Mouse (Mus musculus) stomach, embryonic 16.5 days (tissue): Measurements from ENCODE around the gene Hoxb9. TPM values are rescaled to one million over a fixed set of nuclear protein-coding genes. Genes with fewer than 3 reads are reported as not detected.

Experiments used
- ATAC-seq: fragments of 200-750 bp; cut with Nextera tagmentation; 2 replicates; pipeline ENCODE4 v1.8.0; 2017; ENCODE audit warnings: moderate number of reproducible peaks, moderate TSS enrichment; ENCODE audit not compliant: insufficient read depth, low FRiP score
- H3K27ac ChIP-seq: fragments of 300-500 bp; sonication (generic); 2 replicates; pipeline ENCODE4 v1.5.1; 2014; ENCODE audit warnings: low read length
- H3K27me3 ChIP-seq: fragments of 300-500 bp; sonication (generic); 2 replicates; pipeline ENCODE4 v1.6.1; 2014; ENCODE audit warnings: low read length, control low read depth, mixed read lengths; ENCODE audit not compliant: control insufficient read depth, insufficient read depth
- H3K36me3 ChIP-seq: fragments of 300-500 bp; sonication (generic); 2 replicates; pipeline ENCODE4 v1.6.1; 2014; ENCODE audit warnings: low read length; ENCODE audit not compliant: control insufficient read depth, insufficient read depth
- H3K4me1 ChIP-seq: fragments of 300-500 bp; sonication (generic); 2 replicates; pipeline ENCODE4 v1.6.1; 2014; ENCODE audit warnings: low read length, control low read depth, mixed read lengths; ENCODE audit not compliant: control insufficient read depth, insufficient read depth
- H3K4me2 ChIP-seq: fragments of 300-500 bp; sonication (generic); 2 replicates; pipeline ENCODE4 v1.6.1; 2014; ENCODE audit warnings: low read depth, low read length, mixed read lengths
- H3K4me3 ChIP-seq: fragments of 300-500 bp; sonication (generic); replicated peaks from 2 replicates; pipeline ENCODE4 v1.5.1; 2014; ENCODE audit warnings: mild to moderate bottlenecking, low read length
- H3K9ac ChIP-seq: fragments of 300-500 bp; sonication (generic); 2 replicates; pipeline ENCODE4 v1.6.1; 2014; ENCODE audit warnings: low read length
- H3K9me3 ChIP-seq: fragments of 300-500 bp; sonication (generic); replicated peaks from 2 replicates; pipeline ENCODE4 v1.6.1; 2016; ENCODE audit warnings: low read length, control low read depth; ENCODE audit not compliant: control insufficient read depth
- WGBS: fragments of 180-500 bp; shearing (Covaris S2); extraction: QIAGEN DNeasy Blood & Tissue Kit; methylation state at CpG from one replicate; pipeline ENCODE4 v1.1.7; 2014; 5-methylcytosine and 5-hydroxymethylcytosine counted together
- polyA plus RNA-seq: library from polyadenylated mRNA; unstranded; fragments of >200 nt; fragmentation: Nextera tagmentation; extraction: Ambion mirVana; gene quantifications from 2 replicates; pipeline ENCODE4 v1.2.1, GENCODE M21; 2015

The Hoxb9 gene
- polyA plus RNA-seq, 1 experiment from 2014 or later: 0.14 TPM

DNA sequence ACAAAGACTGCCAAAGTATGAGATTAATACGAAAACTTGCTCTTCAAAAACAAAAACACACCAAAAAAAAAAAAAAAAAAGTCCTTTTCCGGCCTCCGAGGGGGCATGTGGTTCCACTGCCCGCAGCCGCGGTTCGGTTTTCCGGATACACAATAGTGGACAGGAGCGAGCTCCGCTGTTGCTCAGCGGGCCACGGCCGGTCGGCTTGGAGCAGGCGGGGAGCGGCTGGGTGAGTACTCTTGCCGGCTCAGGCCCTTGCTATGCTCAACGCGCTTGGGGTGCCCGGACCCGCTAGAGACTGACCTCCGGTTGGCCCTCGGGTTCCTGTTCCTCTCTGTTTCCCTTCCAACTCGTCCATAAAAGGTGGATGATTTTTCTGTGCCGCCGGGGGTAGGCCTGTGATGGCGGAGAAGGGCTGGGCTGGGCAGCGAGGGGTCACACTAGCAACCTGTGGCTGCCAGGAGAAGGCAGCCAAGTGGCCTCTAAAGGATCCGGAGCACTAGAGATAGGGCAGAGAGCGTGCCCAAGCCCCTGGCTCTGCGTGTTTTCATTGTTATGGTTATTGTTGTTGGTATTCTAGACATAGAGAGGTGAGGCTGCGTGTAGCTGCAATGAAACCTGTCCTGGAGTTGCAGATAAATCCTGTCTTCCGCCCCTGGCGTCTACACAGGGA, 43.5 kb downstream of the Hoxb9 start:
- ATAC-seq: no peak
- Histone ChIP-seq H3K9me3 (no peaks in the 10 kb centered on the region), H3K4me1 (peaks cover 9% of the 10 kb centered on the region; the same call in 1 of the 2 replicates), H3K36me3 (no peaks in the 10 kb centered on the region), H3K27me3 (no peaks in the 10 kb centered on the region; the same call in 1 of the 2 replicates), H3K27ac (peak overlapping the region; percentile 88), H3K9ac (peak overlapping the region; percentile 73), H3K4me3 (peak overlapping the region; percentile 42), H3K4me2 (peak overlapping the region; percentile 87)
- WGBS: 6% methylated on average over 34 of the region's 34 CpGs

DNA sequence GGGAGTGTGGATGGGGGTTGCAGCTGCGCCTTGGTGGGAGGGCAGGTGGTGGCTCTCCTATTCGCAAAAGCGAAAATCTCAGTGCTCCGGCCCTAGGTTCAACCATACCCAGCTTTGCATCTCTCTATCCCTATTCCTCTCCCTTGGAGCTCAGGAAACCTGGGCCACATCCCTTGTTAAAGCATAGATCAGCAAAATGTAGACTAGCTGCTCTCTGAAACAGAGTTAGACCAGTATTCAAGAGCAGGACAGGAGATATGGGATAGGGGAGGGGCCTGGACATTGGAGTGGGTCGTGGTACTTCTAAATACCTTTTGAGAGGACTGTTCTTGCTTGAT, 44.1 kb downstream of the Hoxb9 start:
- no peak for ATAC-seq
- H3K27ac ChIP-seq: peak overlapping the region; percentile 88
- H3K4me3 ChIP-seq: peak overlapping the region; percentile 42
- WGBS: 28% methylated on average over 5 of the region's 5 CpGs
- no peaks in the 10 kb centered on the region for H3K9me3 ChIP-seq
- peak overlapping the region; percentile 73 for H3K9ac ChIP-seq
- peak overlapping the region; percentile 87 for H3K4me2 ChIP-seq
- H3K27me3 ChIP-seq: no peaks in the 10 kb centered on the region; the same call in 1 of the 2 replicates
- no peaks in the 10 kb centered on the region for H3K36me3 ChIP-seq
- H3K4me1 ChIP-seq: peaks cover 9% of the 10 kb centered on the region; the same call in 1 of the 2 replicates

DNA sequence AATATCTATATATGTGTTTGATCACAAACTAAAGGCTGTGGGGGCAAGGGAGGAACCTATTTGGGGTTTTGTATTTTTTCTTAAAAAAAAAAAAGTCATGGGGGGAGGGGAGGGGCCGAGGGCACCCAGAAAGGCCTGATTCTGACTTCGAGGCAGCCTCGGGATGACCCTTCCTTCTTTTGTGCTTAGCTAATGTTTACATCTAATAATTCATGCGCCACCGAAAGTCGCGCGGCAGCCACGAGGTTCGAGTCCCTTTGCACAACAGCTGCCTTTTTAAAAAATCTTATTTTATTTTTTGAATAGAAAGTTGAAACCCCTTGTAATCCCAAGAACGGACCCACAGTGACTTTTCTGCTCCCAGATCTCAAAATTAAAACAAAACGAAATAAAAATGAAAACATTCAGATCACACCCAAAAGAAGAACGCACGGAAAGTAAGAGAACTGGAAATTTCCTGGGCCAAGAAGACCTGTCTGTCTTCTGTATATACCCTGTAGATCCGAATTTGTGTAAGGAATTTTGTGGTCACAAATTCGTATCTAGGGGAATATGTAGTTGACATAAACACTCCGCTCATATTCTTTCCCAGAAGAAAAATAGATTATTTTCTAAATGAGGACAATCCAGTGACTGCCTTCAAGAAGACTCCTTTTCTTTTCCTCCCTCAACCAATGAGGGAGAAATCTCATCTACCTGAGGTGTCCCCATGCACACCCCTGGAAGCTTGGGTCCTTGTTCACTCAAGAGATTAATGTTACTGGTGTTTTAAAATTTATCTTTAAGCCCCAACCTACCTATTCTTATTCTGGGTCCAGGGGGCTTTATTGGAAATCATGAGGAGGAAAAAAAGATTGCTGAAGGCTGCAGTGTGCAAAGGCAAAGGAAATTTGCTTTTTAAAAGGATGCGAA, 45.7 kb downstream of the Hoxb9 start:
- peak overlapping the region; percentile 88 for H3K9ac ChIP-seq
- no peaks in the 10 kb centered on the region; the same call in 1 of the 2 replicates for H3K27me3 ChIP-seq
- WGBS: 13% methylated on average over 18 of the region's 18 CpGs
- H3K9me3 ChIP-seq: no peaks in the 10 kb centered on the region
- H3K27ac ChIP-seq: peak overlapping the region; percentile 88; the same call in 1 of the 2 replicates
- peak overlapping the region; percentile 87 for H3K4me2 ChIP-seq
- no peaks in the 10 kb centered on the region for H3K36me3 ChIP-seq
- H3K4me3 ChIP-seq: peak overlapping the region; percentile 63
- ATAC-seq: no peak
- H3K4me1 ChIP-seq: peaks cover 6% of the 10 kb centered on the region; the same call in 1 of the 2 replicates

DNA sequence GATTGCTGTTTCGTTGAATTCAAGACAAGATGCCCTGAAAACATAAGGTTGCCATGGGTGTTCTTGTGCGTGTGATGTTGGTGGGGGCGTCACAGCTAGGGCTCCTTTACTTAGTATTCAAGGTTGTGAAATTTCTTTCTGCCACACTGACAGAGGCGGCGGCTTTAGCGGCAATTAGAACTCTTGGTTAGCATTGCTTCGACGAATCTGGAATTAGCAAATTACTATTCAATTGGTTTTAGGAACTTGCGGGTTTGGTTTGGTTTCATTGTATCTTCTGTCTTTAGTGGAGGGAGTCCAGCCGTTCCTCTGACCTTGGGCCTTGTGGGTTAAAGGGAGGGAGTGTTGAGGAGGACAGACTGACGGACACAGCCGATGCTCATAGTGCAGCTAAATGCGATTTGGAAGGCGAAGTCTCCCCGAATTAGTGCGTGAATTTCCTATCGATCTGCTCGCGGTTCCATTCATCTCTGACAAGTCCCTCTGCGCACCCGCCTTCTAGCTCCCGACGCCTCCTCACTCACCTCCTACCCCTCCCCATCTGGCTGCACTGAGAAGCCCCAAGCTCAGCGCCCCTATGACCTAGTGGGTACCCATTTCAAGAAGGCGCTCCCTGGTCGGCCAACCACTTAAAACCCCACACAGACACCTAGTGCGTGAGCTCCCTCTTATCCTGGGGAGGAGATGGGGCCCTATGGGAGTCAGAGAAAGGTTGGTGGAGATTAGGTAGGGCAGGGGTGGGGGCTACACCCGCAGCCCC, 46.5 kb downstream of the Hoxb9 start, which contains the start of gene Hoxb4:
Gene Hoxb4, plus strand, starts transcription at position 660 of the 760 bp plus-strand sequence.
- peak within 1 kb of the TSS; percentile 88 for H3K9ac ChIP-seq
- peak within 1 kb of the TSS; percentile 98 for H3K27ac ChIP-seq
- no peaks in the 10 kb centered on the region; the same call in 1 of the 2 replicates for H3K27me3 ChIP-seq
- no peaks in the 10 kb centered on the region for H3K9me3 ChIP-seq
- peak within 1 kb of the TSS; percentile 63 for H3K4me3 ChIP-seq
- peaks cover 5% of the 10 kb centered on the region; the same call in 1 of the 2 replicates for H3K4me1 ChIP-seq
- H3K4me2 ChIP-seq: peak within 1 kb of the TSS; percentile 87
- no peaks in the 10 kb centered on the region for H3K36me3 ChIP-seq
- no peak for ATAC-seq
- WGBS: 7% methylated on average over 28 of the region's 28 CpGs

DNA sequence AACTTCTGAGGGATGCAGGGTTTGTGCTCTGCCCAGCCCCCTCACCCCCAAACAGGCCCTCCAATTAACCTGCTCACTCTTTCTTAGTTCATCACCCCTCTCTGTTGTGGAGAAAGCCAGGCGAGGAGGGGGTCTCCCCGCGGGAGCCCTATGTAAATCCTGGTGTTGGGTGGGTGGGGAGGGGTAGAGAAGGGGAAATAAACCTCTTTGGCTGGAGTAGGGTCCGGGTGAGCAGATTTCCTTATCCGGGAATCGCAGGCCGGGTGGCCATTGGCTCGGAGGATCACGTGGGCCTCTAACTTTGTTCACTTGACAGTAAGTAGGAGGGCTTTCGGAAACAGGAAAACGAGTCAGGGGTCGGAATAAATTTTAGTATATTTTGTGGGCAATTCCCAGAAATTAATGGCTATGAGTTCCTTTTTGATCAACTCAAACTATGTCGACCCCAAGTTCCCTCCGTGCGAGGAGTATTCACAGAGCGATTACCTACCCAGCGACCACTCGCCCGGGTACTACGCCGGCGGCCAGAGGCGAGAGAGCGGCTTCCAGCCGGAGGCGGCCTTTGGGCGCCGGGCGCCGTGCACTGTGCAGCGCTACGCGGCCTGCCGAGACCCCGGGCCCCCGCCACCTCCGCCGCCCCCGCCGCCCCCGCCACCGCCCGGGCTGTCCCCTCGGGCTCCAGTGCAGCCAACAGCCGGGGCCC, 47.3 kb downstream of the Hoxb9 start:
- 0 out of 2 replicates have a peak, but pooled peaks cover 3% of the 10 kb centered on the region for H3K4me1 ChIP-seq
- peak overlapping the region; percentile 63 for H3K4me3 ChIP-seq
- H3K27me3 ChIP-seq: no peaks in the 10 kb centered on the region; the same call in 1 of the 2 replicates
- no peaks in the 10 kb centered on the region for H3K36me3 ChIP-seq
- H3K9ac ChIP-seq: peak overlapping the region; percentile 88
- H3K9me3 ChIP-seq: no peaks in the 10 kb centered on the region
- ATAC-seq: peak; percentile 78
- peak overlapping the region; percentile 98 for H3K27ac ChIP-seq
- under 1% methylated on average over 45 of the region's 45 CpGs for WGBS
- H3K4me2 ChIP-seq: peak overlapping the region; percentile 87

DNA sequence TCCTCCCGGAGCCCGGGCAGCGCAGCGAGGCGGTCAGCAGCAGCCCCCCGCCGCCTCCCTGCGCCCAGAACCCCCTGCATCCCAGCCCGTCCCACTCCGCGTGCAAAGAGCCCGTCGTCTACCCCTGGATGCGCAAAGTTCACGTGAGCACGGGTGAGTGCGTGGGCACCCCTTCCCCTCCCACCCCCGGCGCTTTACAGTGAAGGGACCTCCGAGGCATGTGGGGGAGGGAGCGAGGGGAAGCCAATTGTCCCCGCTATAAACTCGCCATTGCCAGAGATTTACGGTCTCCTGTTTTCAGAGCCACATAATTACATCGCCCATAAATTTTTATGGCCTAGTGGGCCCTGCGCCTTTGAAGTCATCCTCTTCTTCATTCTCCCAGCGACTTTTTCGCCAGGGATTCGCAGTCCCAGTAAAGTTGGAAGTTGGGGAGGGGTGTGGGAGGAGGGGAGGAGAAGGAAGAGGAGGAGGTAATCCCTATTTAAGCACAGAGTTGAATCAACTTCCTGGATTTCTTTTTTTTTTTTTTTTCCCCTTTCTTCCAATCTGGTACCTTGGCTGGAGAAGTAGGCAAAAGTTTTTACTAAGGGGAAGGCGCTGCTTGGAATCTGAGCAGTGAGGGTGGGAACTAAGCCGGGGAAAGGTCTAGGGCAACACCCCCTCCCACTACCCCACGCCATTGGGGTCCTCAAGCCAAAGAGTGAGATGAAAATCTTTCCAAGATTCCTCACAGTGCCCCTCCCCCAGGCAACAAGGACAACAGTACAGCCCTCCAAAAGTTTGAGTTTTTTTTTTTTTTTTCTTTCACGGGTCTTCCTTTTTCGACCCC, 48.0 kb downstream of the Hoxb9 start:
- peak overlapping the region; percentile 65 for H3K4me2 ChIP-seq
- peak overlapping the region; percentile 98 for H3K27ac ChIP-seq
- under 1% methylated on average over 34 of the region's 34 CpGs for WGBS
- H3K4me3 ChIP-seq: peak overlapping the region; percentile 63
- H3K9me3 ChIP-seq: no peaks in the 10 kb centered on the region
- 0 out of 2 replicates have a peak, but pooled peaks cover 3% of the 10 kb centered on the region for H3K4me1 ChIP-seq
- no peaks in the 10 kb centered on the region for H3K36me3 ChIP-seq
- peak overlapping the region; percentile 88 for H3K9ac ChIP-seq
- ATAC-seq: peak; percentile 32; the same call in 1 of the 2 replicates
- no peaks in the 10 kb centered on the region; the same call in 1 of the 2 replicates for H3K27me3 ChIP-seq

DNA sequence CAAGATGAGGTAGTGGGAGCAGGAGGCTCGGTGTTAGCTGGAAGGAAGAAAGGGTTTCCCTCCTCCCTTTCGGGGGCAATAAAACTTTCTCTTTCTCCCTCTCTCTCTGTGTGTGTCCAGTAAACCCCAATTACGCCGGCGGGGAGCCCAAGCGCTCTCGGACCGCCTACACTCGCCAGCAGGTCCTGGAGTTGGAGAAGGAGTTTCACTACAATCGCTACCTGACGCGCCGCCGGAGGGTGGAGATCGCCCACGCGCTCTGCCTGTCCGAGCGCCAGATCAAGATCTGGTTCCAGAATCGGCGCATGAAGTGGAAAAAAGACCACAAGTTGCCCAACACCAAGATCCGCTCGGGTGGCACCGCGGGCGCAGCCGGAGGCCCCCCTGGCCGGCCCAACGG, 48.7 kb downstream of the Hoxb9 start:
- peak overlapping the region; percentile 98 for H3K27ac ChIP-seq
- no peaks in the 10 kb centered on the region for H3K9me3 ChIP-seq
- H3K4me2 ChIP-seq: peak overlapping the region; percentile 65
- H3K36me3 ChIP-seq: no peaks in the 10 kb centered on the region
- 0 out of 2 replicates have a peak, but pooled peaks cover 3% of the 10 kb centered on the region for H3K4me1 ChIP-seq
- peak; percentile 2; the same call in 1 of the 2 replicates for ATAC-seq
- no peaks in the 10 kb centered on the region; the same call in 1 of the 2 replicates for H3K27me3 ChIP-seq
- peak overlapping the region; percentile 88 for H3K9ac ChIP-seq
- peak overlapping the region; percentile 63 for H3K4me3 ChIP-seq
- WGBS: under 1% methylated on average over 29 of the region's 29 CpGs
